Mouse (Mus musculus) stomach, postnatal 0 days (tissue): ENCODE results near the gene Dync2li1. TPM values are rescaled to one million over a fixed set of nuclear protein-coding genes. Genes with fewer than 3 reads are reported as not detected.
A peak's percentile ranks its signal among the peaks of the same experiment; 100 is the strongest.

Experiments
- ATAC-seq: fragments of 200-750 bp; cut with Nextera tagmentation; 2 replicates; pipeline ENCODE4 v1.8.0; 2017; ENCODE audit not compliant: low FRiP score, low TSS enrichment
- DNase-seq: peaks from one replicate; pipeline ENCODE4 v3.0.0-alpha.2; 2016; ENCODE audit warnings: low spot score
- H3K27ac ChIP-seq: fragments of 300-500 bp; sonication (generic); replicated peaks from 2 replicates; pipeline ENCODE4 v1.5.1; 2014; ENCODE audit warnings: mild to moderate bottlenecking, control low read depth
- H3K27me3 ChIP-seq: fragments of 300-500 bp; sonication (generic); 2 replicates; pipeline ENCODE4 v1.6.1; 2014; ENCODE audit warnings: low read length; ENCODE audit not compliant: control insufficient read depth, insufficient read depth
- H3K36me3 ChIP-seq: fragments of 300-500 bp; sonication (generic); 2 replicates; pipeline ENCODE4 v1.6.1; 2014; ENCODE audit warnings: low read length, mixed read lengths; ENCODE audit not compliant: control insufficient read depth, insufficient read depth
- H3K4me1 ChIP-seq: fragments of 300-500 bp; sonication (generic); replicated peaks from 2 replicates; pipeline ENCODE4 v1.6.1; 2014; ENCODE audit warnings: antibody characterized with exemption; ENCODE audit not compliant: control insufficient read depth, insufficient read depth
- H3K4me2 ChIP-seq: fragments of 300-500 bp; sonication (generic); replicated peaks from 2 replicates; pipeline ENCODE4 v1.6.1; 2014; ENCODE audit warnings: low read depth, mild to moderate bottlenecking, control low read depth, moderate library complexity
- H3K4me3 ChIP-seq: fragments of 300-500 bp; sonication (generic); 2 replicates; pipeline ENCODE4 v1.5.1; 2014; ENCODE audit warnings: low read depth, low read length, control low read depth
- H3K9ac ChIP-seq: fragments of 300-500 bp; sonication (generic); 2 replicates; pipeline ENCODE4 v1.6.1; 2014; ENCODE audit warnings: mild to moderate bottlenecking, low read length, control low read depth, mixed read lengths
- H3K9me3 ChIP-seq: fragments of 300-500 bp; sonication (generic); 2 replicates; pipeline ENCODE4 v1.6.1; 2016; ENCODE audit warnings: low read length; ENCODE audit not compliant: control insufficient read depth
- CTCF ChIP-seq: IDR thresholded peaks from 2 replicates; pipeline ENCODE4 v1.5.1; 2016; ENCODE audit warnings: antibody characterized with exemption, low read depth, mild to moderate bottlenecking, moderate library complexity
- EP300 ChIP-seq: optimal IDR thresholded peaks from 2 replicates; pipeline ENCODE3; 2016; ENCODE audit warnings: antibody characterized with exemption
- WGBS: fragments of 180-500 bp; shearing (Covaris S2); extraction: QIAGEN DNeasy Blood & Tissue Kit; methylation state at CpG from one replicate; pipeline ENCODE4 v1.1.7; 2014; 5-methylcytosine and 5-hydroxymethylcytosine counted together
- polyA plus RNA-seq: library from polyadenylated mRNA; unstranded; fragments of >200 nt; fragmentation: Nextera tagmentation; extraction: Ambion mirVana; gene quantifications from 2 replicates; pipeline ENCODE4 v1.2.1, GENCODE M21; 2015

Gene Dync2li1
- polyA plus RNA-seq, 1 experiment from 2014 or later: 13.3 TPM

GRCm38 (mm10) chr17:84603709-84604420 lies 22.4 kb upstream of the Dync2li1 start:
- WGBS: 84% methylated on average over 10 of the region's 10 CpGs
- H3K27ac ChIP-seq: no peak overlapping the region
- TF ChIP-seq EP300 (no peak), CTCF (no peak)
- DNase-seq: peak; percentile 9
- ATAC-seq: no peak
- no peaks in the 10 kb centered on the region; the same call in 1 of the 2 replicates for H3K36me3 ChIP-seq
- no peak overlapping the region for H3K4me3 ChIP-seq
- no peak overlapping the region for H3K4me2 ChIP-seq
- no peaks in the 10 kb centered on the region for H3K4me1 ChIP-seq
- no peak overlapping the region for H3K9ac ChIP-seq
- no peaks in the 10 kb centered on the region for H3K27me3 ChIP-seq
- no peaks in the 10 kb centered on the region for H3K9me3 ChIP-seq

DNA sequence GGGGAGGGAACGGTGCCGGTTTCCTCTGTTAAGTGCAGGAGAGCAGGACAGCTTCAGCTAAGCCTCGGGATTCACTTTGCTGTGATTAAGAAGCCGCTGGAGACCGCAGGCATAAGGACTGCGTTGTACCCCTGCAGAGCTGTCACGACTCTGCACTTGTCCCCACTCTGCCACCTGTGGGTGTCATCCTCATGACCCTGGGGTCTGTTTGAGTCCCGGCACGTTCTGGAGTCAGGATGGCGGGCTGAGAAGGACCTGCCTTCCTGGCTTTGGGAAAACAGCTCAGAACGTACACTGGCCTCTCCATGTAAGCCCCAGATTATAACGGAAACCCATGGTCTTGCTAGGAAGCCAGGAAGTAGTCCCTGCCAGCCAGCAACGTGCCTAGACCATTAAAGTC lies 19.3 kb upstream of the Dync2li1 start:
- Histone ChIP-seq H3K9ac (no peak overlapping the region), H3K4me2 (no peak overlapping the region), H3K4me3 (no peak overlapping the region), H3K9me3 (no peaks in the 10 kb centered on the region), H3K27ac (no peak overlapping the region), H3K27me3 (no peaks in the 10 kb centered on the region), H3K36me3 (no peaks in the 10 kb centered on the region; the same call in 1 of the 2 replicates), H3K4me1 (no peaks in the 10 kb centered on the region)
- no peak for DNase-seq
- ATAC-seq: no peak
- WGBS: 59% methylated on average over 13 of the region's 13 CpGs
- no peak for TF ChIP-seq CTCF
- TF ChIP-seq EP300: no peak

DNA sequence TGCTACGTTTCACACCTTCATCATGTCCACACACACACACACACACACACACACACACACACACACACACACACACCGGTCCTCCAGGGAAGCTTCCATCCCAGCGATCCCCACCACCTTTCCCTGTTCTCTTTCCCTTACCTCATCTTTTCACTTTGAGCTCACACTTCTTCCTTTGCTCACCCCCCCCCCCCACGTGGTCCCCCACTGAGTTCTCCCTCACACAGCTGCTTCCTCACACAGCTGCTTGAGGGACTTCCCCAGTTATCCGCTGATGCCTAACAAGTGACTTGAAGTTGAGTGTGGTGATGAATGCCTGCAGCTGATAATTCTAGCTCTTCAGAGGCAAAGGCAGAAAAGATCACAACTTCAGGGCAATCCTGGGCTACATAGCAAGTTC lies 18.7 kb upstream of the Dync2li1 start:
- TF ChIP-seq EP300 (no peak), CTCF (no peak)
- no peaks in the 10 kb centered on the region for H3K9me3 ChIP-seq
- DNase-seq (no peak), ATAC-seq (no peak)
- no peaks in the 10 kb centered on the region for H3K27me3 ChIP-seq
- H3K9ac ChIP-seq: no peak overlapping the region
- no peaks in the 10 kb centered on the region; the same call in 1 of the 2 replicates for H3K36me3 ChIP-seq
- no peak overlapping the region for H3K4me2 ChIP-seq
- 63% methylated on average over 5 of the region's 5 CpGs for WGBS
- no peak overlapping the region for H3K27ac ChIP-seq
- no peaks in the 10 kb centered on the region for H3K4me1 ChIP-seq
- H3K4me3 ChIP-seq: no peak overlapping the region

GRCm38 (mm10) chr17:84608606-84609005 lies 17.7 kb upstream of the Dync2li1 start:
- Histone ChIP-seq H3K4me2 (no peak overlapping the region), H3K4me1 (no peaks in the 10 kb centered on the region), H3K27ac (no peak overlapping the region), H3K36me3 (no peaks in the 10 kb centered on the region; the same call in 1 of the 2 replicates), H3K9me3 (no peaks in the 10 kb centered on the region), H3K4me3 (no peak overlapping the region), H3K27me3 (no peaks in the 10 kb centered on the region), H3K9ac (no peak overlapping the region)
- ATAC-seq (no peak), DNase-seq (no peak)
- no peak for TF ChIP-seq CTCF
- no peak for TF ChIP-seq EP300
- WGBS: 72% methylated on average over 4 of the region's 4 CpGs

GRCm38 (mm10) chr17:84611500-84611899 lies 14.8 kb upstream of the Dync2li1 start:
- H3K4me2 ChIP-seq: no peak overlapping the region
- H3K9me3 ChIP-seq: no peaks in the 10 kb centered on the region
- no peak for TF ChIP-seq EP300
- no peak overlapping the region for H3K9ac ChIP-seq
- WGBS: 79% methylated on average over 9 of the region's 9 CpGs
- ATAC-seq (no peak), DNase-seq (no peak)
- H3K4me1 ChIP-seq: no peaks in the 10 kb centered on the region
- H3K27ac ChIP-seq: no peak overlapping the region
- no peaks in the 10 kb centered on the region for H3K27me3 ChIP-seq
- H3K4me3 ChIP-seq: no peak overlapping the region
- no peaks in the 10 kb centered on the region; the same call in 1 of the 2 replicates for H3K36me3 ChIP-seq

- Histone ChIP-seq H3K4me1 (no peaks in the 10 kb centered on the region), H3K9me3 (no peaks in the 10 kb centered on the region), H3K27ac (no peak overlapping the region), H3K36me3 (no peaks in the 10 kb centered on the region), H3K9ac (no peak overlapping the region), H3K27me3 (no peaks in the 10 kb centered on the region), H3K4me2 (no peak overlapping the region), H3K4me3 (no peak overlapping the region)
- TF ChIP-seq EP300 (no peak), CTCF (no peak)
- DNase-seq (no peak), ATAC-seq (no peak)
- WGBS: 74% methylated on average over 7 of the region's 7 CpGs
Observed at GRCm38 (mm10) chr17:84611971-84612370, 14.3 kb upstream of the Dync2li1 start.
